Mouse (Mus musculus): ENCODE measurements around the gene Mmrn1.
"Not testable (repeated sequence)": the region's sequence is repeated elsewhere in the genome, so short reads cannot be mapped to it uniquely, and the experiment has no call there.

Gene Mmrn1

DNA sequence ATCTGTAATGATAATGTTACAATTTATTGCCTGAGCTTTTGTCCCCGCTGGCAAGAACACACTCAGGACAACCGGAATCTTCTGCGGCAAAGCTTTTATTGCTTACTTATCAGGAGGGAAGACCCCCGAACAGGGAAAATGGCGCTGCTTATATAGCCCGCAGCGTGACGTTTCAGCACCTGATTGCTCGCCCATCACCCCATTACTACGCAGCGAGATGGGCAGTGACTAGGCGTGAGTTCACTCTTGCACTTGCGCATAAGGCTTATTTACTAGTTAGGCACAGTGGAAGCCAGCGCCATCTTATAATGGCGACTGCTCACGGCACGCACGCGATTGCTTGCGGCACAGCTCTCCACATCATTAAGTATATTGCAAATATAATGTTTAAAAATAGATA, at the start of gene Mmrn1:
Gene Mmrn1, plus strand, starts transcription at position 301 of the 400 bp plus-strand sequence.
- not testable (repeated sequence) for DNase-seq (ENCODE audit: low spot score in 2 of 2)

GRCm38 (mm10) chr6:60880362-60880761, 44.4 kb upstream of the Mmrn1 start:
- DNase-seq (ENCODE audit: low spot score in 2 of 2): no peak

DNA sequence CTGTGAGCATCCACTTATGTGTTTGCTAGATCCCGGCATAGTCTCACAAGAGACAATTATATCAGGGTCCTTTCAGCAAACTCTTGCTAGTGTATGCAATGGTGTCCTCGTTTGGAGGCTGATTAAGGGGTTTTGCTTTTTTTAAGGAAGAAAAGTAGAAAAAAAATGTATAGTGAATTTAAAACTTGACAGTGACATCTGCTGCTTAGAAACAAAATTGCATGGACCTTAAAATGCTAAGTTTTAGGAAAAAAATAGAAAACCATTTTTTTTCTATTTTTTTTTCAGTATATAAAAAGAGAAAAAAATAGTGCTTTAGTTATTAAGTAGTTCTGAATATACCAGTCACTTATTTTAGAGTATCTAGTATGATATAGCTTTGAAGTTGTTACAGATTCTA, 43.2 kb upstream of the Mmrn1 start:
- no peak for DNase-seq (ENCODE audit: low spot score in 2 of 2)

- no peak for DNase-seq (ENCODE audit: low spot score in 2 of 2)
Measured at GRCm38 (mm10) chr6:60907272-60907671, 17.5 kb upstream of the Mmrn1 start.

GRCm38 (mm10) chr6:60931364-60931763, 6.6 kb downstream of the Mmrn1 start:
- peak; percentile 29 to 33 for DNase-seq (ENCODE audit: low spot score in 2 of 2)

DNA sequence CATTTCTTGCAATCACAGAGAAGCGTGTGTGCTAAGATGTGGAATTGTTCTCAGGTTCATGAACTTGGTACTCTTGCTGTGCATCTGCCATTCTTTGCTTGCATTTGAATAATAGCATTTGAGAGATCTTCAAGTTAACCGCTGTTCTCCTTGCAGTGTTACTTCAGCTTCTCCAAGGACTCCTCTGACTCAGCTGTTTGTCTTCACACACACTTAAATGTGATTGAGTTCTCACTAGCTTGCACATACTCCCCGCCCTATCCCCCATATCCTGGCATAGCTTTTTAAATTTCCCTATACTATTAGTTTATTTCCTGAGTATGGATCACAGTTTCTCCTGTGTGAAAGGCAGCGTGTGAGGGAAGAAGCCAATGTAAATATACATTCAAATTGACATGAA, 10.1 kb downstream of the Mmrn1 start:
- no peak for DNase-seq (ENCODE audit: low spot score in 2 of 2)

GRCm38 (mm10) chr6:60935448-60936130, 10.8 kb downstream of the Mmrn1 start:
- no peak for DNase-seq (ENCODE audit: low spot score in 2 of 2)

DNA sequence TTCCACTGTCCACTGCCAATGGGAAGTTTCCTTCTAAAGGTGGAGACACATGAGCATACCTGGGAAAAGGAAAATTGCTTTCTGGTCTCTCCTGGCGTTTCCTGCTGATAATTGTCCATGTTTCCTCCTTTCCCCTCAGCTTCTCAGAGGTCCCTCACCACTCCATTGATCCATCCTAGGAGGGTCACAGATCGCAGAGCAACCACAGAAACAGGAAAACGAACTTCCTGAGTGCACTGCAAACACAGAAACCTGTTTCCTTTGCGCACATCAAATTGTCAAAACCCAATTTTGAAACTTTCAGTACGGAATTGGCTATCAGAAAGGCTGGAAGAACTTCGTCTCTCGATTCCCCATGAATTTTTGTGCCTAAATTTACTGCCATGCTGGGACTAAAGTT, 19.4 kb downstream of the Mmrn1 start:
- DNase-seq (ENCODE audit: low spot score in 2 of 2): no peak

- DNase-seq (ENCODE audit: low spot score in 2 of 2): no peak
Measured at GRCm38 (mm10) chr6:60944621-60945020, 19.8 kb downstream of the Mmrn1 start.

GRCm38 (mm10) chr6:60950415-60950814, 25.6 kb downstream of the Mmrn1 start:
- DNase-seq (ENCODE audit: low spot score in 2 of 2): peak; percentile 36 to 39

DNA sequence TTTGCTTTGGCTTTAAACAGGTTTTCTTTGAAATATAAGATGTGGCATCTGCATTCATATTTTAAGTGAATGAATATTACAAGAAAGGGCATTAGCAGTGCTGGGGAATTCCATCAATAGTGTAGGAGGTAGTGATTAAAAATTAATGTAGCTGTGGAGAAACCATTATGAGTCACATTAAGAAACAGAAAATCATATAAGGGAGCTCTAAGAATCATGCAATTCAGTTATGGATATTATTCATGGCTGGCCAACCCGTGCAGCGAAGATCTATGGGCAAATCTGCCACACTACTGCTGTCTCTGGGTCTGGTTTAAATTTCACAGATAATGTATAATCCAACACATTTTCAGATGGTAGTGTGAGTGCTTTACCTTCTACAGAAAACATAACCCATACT, 36.5 kb downstream of the Mmrn1 start:
- DNase-seq (ENCODE audit: low spot score in 2 of 2): no peak

DNA sequence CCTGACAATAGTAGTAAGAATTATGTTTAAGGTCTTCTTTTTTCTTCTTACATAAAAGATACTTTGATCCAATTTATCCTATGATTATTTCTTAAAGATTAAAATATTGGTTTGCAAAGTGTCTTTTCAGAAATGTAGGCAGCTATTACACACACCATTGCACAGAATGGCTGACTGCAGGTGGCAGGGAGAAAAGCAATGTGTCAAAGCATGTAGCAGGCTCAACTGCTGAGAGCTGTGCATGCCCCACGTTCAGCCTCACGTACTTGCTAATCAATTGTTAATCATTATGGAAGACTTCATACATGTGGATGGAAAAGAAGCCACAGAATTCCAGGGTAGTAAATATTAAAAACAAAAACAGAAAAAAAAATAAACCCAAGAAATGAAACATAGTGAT, 37.1 kb downstream of the Mmrn1 start:
- no peak for DNase-seq (ENCODE audit: low spot score in 2 of 2)

- no peak for DNase-seq (ENCODE audit: low spot score in 2 of 2)
Measured at GRCm38 (mm10) chr6:60962668-60963067, 37.9 kb downstream of the Mmrn1 start.

DNA sequence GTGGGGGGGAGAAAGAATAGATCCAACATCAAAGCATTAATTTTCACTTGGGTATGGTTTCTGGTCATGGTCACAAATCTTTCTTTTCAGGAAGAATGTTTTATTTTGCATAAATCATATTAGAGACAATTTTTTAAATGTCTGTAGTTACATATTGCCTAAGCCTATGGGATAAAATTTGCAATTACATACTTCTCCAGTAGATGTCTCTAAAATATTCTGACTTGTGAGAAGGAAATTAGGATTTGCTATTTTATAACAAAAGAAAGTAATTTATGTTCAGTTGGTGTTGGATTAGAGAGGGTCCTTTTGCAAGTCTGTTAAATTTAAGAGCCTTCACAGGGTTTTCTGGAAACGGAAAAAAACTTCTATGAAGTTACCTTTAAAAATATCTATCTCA, 39.0 kb downstream of the Mmrn1 start:
- DNase-seq (ENCODE audit: low spot score in 2 of 2): no peak

DNA sequence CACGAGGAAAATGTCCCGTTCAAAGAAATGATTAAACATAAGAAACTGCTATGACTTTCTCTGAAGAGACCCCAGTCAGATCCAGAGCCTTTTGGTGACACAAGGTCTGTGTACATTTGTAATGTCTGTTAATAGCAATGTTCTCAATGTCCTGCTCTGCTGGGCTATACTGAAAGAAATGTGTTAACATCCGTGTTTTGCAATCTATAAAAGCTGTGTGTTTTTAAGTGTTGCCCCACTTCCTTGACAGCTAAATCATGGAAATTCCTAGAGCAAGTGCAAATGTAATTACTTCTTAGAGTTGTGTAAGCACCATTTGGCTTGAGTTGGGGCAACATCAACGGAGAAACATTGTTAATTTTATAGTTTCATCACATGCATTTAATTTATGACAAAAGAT, 42.2 kb downstream of the Mmrn1 start:
- no peak for DNase-seq (ENCODE audit: low spot score in 2 of 2)

GRCm38 (mm10) chr6:60969407-60969806, 44.6 kb downstream of the Mmrn1 start:
- no peak for DNase-seq (ENCODE audit: low spot score in 2 of 2)

DNA sequence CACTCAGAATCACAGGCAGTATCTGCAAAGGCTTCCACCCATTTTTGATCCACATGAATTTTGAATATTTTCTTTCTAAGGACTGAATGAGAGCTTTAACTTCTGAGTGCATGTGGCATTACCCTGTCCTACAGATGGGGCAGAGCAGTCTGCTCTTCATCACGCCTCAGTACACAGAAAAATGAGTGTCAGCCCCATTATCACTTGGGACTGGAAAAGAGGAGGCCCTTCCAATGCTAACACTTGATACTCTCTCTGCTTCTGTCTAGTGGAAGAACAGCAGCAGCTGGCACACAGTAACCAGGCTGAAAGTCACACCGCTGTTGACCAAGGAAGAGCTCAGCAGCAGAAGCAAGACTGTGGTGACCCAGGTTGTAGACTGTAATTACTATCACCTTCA, 46.0 kb downstream of the Mmrn1 start:
- no peak for DNase-seq (ENCODE audit: low spot score in 2 of 2)

DNA sequence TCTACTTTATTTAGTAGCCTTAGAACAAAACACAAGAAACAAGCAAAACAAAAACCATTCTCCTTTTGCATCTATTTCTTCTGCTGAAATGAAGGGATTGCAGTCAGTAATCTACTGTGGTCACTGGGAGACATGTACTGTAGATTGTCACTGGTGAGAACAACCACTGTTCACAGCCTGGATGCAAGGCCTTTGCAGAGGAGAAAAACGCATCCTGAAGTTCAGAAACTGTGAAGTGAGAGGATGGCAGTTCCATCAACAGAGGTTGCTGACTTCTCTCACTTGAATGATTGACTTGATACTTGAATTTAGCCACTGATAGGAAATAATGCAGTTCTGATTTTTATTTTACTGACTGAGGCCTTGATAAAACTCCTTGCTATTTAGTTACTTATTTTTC, 53.8 kb downstream of the Mmrn1 start:
- DNase-seq (ENCODE audit: low spot score in 2 of 2): no peak

GRCm38 (mm10) chr6:60979039-60979438, 54.3 kb downstream of the Mmrn1 start:
- no peak for DNase-seq (ENCODE audit: low spot score in 2 of 2)

DNA sequence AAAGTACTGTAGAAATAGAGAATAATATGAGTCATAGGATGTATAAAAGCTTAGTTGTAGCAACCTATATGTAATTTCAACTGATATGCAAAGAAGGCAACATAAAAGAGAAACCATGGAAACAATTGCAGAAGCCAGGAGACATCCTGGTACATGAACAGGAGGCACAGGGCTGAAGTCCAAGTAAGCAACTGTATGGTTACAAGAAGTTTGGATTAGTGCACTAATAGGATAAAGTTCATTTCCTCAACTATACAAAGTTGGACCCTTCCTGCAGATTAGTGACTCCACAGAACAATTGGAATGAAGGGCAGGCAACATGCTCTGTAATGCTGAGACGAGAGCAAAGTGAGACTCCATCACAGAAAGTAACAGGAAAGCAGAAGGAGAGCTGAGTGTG, 59.6 kb downstream of the Mmrn1 start:
- no peak for DNase-seq (ENCODE audit: low spot score in 2 of 2)

DNA sequence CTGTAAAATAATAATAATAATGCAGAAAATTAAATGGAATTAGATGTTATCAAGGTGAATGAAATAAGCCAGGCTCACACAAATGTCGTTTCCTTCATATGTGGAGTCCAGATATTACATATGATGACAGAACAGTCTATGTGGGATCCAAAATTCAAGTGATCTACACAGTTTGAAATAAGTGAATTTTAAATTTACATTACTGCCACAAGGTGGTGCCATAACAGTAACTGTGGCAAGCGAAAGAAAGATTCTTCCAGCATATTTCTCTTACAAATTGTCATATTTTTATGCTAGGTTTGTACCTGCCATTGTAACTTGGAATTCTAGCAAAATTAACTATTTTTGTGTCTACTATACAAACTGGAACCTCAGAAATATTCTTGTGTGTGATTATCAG, 61.1 kb downstream of the Mmrn1 start:
- DNase-seq (ENCODE audit: low spot score in 2 of 2): no peak

DNA sequence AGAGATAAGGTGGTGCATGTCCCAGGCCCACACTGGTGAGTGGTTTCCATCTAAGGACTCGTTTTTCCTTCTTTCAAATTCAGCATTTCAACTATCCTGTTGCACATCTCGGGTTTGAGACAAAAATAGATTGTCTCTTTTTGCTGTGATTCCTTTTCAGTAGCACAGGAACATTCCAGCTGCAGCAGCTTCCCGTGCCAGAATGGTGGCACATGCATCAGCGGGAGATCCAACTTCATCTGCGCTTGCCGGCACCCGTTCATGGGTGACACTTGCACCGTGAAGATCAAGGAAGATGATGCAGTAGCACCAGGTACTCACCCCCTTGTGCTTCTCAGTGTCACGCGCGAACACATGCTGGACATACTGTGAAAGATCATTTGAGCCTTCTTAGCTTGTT, 62.1 kb downstream of the Mmrn1 start:
- DNase-seq (ENCODE audit: low spot score in 2 of 2): peak; percentile 35 to 51

DNA sequence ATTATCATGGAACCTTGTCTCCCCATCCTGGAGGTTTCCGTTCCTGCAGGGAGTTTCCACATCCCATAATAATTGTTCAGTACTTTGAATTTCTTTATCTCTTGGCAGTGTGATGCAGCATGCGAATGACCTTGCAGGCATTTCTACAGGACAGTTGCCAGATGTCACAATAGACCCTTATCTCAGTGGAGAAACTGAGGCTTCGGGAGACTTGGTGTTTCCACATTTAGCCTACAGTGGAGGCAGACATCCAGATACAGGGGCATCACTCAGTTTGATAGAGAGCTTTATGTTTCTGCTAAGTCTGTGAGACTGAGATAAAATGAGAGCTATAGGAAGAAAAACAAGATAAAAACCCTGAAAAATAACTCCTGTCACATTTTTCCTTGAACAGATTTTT, 63.0 kb downstream of the Mmrn1 start:
- no peak for DNase-seq (ENCODE audit: low spot score in 2 of 2)

DNA sequence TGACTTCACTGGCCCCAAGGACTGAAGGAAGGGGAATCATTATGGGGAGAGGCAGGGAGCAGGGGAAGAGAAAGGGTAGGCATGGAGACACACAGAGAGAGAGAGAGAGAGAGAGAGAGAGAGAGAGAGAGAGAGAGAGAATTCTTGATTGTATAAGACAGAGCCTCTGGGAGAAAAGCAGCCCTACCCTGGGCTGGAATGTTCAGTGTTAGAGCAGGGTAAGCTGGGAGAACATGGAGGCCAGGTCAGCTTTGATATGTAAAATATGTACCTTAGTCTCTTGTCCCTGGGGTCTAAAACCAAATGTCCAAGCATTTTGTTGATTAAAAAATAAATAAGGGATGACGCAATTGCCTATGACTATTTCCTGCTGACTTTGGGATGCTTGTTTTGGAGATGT, 67.6 kb downstream of the Mmrn1 start:
- DNase-seq (ENCODE audit: low spot score in 2 of 2): no peak
